Mouse (Mus musculus): Measurements from ENCODE around the gene Neurl3. TPM values are rescaled to one million over a fixed set of nuclear protein-coding genes. Genes with fewer than 3 reads are reported as not detected.

Gene Neurl3
- polyA plus RNA-seq, 1 experiment from 2014 or later, result 2.4 TPM

DNA sequence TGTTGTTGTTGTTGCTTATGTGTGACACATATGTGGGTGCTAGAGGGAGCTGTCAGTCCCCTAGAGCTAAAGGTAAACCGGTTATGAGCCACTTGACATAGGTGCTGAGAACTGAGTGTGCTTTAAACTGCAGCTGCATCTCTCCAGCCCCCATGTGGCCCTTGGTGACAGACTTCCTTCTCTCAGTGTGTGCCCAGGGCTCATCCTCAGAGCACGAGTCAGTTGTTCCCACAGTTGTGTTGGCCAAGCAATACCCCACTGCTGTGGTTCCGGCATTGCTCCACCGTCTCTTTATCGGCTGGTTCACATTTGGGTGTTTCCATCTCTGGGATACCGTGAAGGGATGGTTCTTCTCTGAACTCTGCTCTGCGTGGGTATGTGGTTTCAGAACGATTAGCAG lies 17.2 kb downstream of the Neurl3 start:
- Histone ChIP-seq H3K27ac (replicated peaks) (no peak overlapping the region), H3K9me3 (replicated peaks) (no peaks in the 10 kb centered on the region), H3K9ac (no peak overlapping the region), H3K4me1 (replicated peaks) (peaks cover 10% of the 10 kb centered on the region; the same call in 1 of the 2 replicates), H3K27me3 (peaks cover 24% of the 10 kb centered on the region), H3K36me3 (replicated peaks) (no peaks in the 10 kb centered on the region), H3K4me2 (no peak overlapping the region), H3K4me3 (replicated peaks) (no peak overlapping the region)
- WGBS (ENCODE audit: insufficient replicate concordance), result 50% methylated on average over 8 of the region's 8 CpGs
- no peak for ATAC-seq (ENCODE audit: insufficient read depth)

DNA sequence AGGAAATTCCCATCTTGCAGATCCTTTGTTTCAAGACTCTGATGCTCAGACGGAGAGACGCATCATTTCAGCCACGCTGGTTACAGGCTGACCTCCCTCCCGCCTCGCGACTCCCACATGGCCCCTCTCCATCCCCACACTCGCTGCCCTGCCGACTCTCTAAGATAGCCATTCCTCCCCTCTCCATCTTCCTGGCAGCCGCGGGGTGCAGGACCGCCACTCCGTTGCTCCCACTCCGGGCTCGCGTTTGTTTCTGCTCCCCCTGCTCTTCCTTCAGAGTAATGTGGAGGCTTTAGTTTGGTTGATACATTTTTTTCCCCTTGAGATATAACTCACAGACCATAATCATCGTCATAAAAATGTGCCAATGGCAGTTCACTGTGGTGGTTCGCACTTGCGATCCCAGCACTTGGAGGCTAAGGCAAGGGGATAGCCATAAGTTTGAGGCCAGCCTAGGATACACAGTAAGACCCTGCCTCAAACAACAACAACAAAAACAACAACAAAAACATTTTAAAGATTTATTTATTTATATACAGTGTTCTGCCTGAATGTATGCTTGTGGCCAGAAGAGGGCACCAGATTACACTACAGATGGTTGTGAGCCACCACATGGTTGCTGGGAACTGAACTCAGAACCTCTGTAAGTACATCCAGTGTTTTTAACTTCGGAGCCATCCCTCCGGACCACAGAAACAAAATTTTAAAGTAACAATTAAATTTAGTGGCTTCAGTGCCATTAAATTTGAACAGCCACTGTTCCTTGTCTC lies 18.4 kb downstream of the Neurl3 start:
- Histone ChIP-seq H3K9ac (no peak overlapping the region), H3K4me3 (replicated peaks) (no peak overlapping the region), H3K4me2 (no peak overlapping the region), H3K4me1 (replicated peaks) (peaks cover 10% of the 10 kb centered on the region; the same call in 1 of the 2 replicates), H3K27ac (replicated peaks) (no peak overlapping the region), H3K36me3 (replicated peaks) (no peaks in the 10 kb centered on the region), H3K9me3 (replicated peaks) (no peaks in the 10 kb centered on the region), H3K27me3 (peaks cover 24% of the 10 kb centered on the region)
- WGBS (ENCODE audit: insufficient replicate concordance), result 51% methylated on average over 20 of the region's 20 CpGs
- no peak for ATAC-seq (ENCODE audit: insufficient read depth)

GRCm38 (mm10) chr1:36254635-36255360 lies 19.7 kb downstream of the Neurl3 start:
- H3K36me3 ChIP-seq (replicated peaks), result no peaks in the 10 kb centered on the region
- WGBS (ENCODE audit: insufficient replicate concordance), result 28% methylated on average over 25 of the region's 25 CpGs
- no peak overlapping the region for H3K9ac ChIP-seq
- no peaks in the 10 kb centered on the region for H3K9me3 ChIP-seq (replicated peaks)
- H3K27ac ChIP-seq (replicated peaks), result no peak overlapping the region
- peaks cover 10% of the 10 kb centered on the region; the same call in 1 of the 2 replicates for H3K4me1 ChIP-seq (replicated peaks)
- ATAC-seq (ENCODE audit: insufficient read depth), result no peak
- peaks cover 24% of the 10 kb centered on the region for H3K27me3 ChIP-seq
- H3K4me3 ChIP-seq (replicated peaks), result no peak overlapping the region
- H3K4me2 ChIP-seq, result no peak overlapping the region

DNA sequence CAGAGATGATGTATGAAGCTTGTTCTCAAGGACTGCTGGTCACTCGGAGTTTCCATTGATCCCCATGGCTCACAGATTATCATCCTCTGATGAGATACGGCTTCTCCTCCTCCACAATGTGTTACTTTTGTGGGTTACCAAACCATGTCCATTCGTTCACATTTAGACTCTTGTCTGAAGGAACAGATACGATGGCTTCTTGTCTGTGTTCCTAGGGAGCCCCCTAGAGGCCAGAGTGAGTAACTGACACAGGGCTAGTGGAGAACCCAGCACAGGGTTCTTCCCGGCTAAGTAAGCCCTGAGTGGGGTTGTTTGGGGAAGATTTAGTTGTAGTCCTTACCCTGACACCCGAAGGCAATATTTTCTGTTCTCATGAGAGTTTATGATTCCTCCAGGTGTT lies 21.7 kb downstream of the Neurl3 start:
- peaks cover 24% of the 10 kb centered on the region for H3K27me3 ChIP-seq
- H3K4me3 ChIP-seq (replicated peaks), result no peak overlapping the region
- no peaks in the 10 kb centered on the region for H3K36me3 ChIP-seq (replicated peaks)
- H3K27ac ChIP-seq (replicated peaks), result no peak overlapping the region
- 2% methylated on average over 6 of the region's 6 CpGs for WGBS (ENCODE audit: insufficient replicate concordance)
- ATAC-seq (ENCODE audit: insufficient read depth), result no peak; the same call in 1 of the 2 replicates
- H3K9ac ChIP-seq, result no peak overlapping the region
- peaks cover 10% of the 10 kb centered on the region; the same call in 1 of the 2 replicates for H3K4me1 ChIP-seq (replicated peaks)
- H3K9me3 ChIP-seq (replicated peaks), result no peaks in the 10 kb centered on the region
- no peak overlapping the region for H3K4me2 ChIP-seq

GRCm38 (mm10) chr1:36251426-36251825 lies 23.1 kb downstream of the Neurl3 start:
- H3K27ac ChIP-seq (replicated peaks), result no peak overlapping the region

GRCm38 (mm10) chr1:36246688-36247087 lies 27.8 kb downstream of the Neurl3 start:
- WGBS (ENCODE audit: insufficient replicate concordance), result 57% methylated on average over 6 of the region's 6 CpGs
- Histone ChIP-seq H3K27ac (replicated peaks) (no peak overlapping the region), H3K4me2 (no peak overlapping the region), H3K4me1 (replicated peaks) (peaks cover 25% of the 10 kb centered on the region), H3K9ac (no peak overlapping the region), H3K36me3 (replicated peaks) (no peaks in the 10 kb centered on the region), H3K4me3 (replicated peaks) (no peak overlapping the region), H3K9me3 (replicated peaks) (no peaks in the 10 kb centered on the region), H3K27me3 (no peaks in the 10 kb centered on the region)
- no peak for ATAC-seq (ENCODE audit: insufficient read depth)

More at GRCm38 (mm10) chr1:36251426-36251825, 23.1 kb downstream of the Neurl3 start:
- Histone ChIP-seq H3K9ac (no peak overlapping the region), H3K27me3 (peaks cover 24% of the 10 kb centered on the region), H3K9me3 (replicated peaks) (no peaks in the 10 kb centered on the region), H3K4me3 (replicated peaks) (no peak overlapping the region), H3K36me3 (replicated peaks) (no peaks in the 10 kb centered on the region), H3K4me2 (no peak overlapping the region), H3K4me1 (replicated peaks) (peaks cover 10% of the 10 kb centered on the region; the same call in 1 of the 2 replicates)
- no peak for ATAC-seq (ENCODE audit: insufficient read depth)
- 38% methylated on average over 9 of the region's 9 CpGs for WGBS (ENCODE audit: insufficient replicate concordance)

GRCm38 (mm10) chr1:36244828-36245215 lies 29.7 kb downstream of the Neurl3 start:
- ATAC-seq (ENCODE audit: insufficient read depth), result no peak

GRCm38 (mm10) chr1:36244058-36244827 lies 30.2 kb downstream of the Neurl3 start, which contains the start of gene Uggt1:
Gene Uggt1, minus strand, starts transcription at chr1:36244720.
- peak within 1 kb of the TSS; percentile 81 for H3K27ac ChIP-seq (replicated peaks)
- no peaks in the 10 kb centered on the region for H3K9me3 ChIP-seq (replicated peaks)
- under 1% methylated on average over 49 of the region's 49 CpGs for WGBS (ENCODE audit: insufficient replicate concordance)
- peak within 1 kb of the TSS; percentile 70 for H3K9ac ChIP-seq
- ATAC-seq (ENCODE audit: insufficient read depth), result peak; percentile 94
- peak within 1 kb of the TSS; percentile 83 for H3K4me3 ChIP-seq (replicated peaks)
- peaks cover 35% of the 10 kb centered on the region for H3K4me1 ChIP-seq (replicated peaks)
- H3K36me3 ChIP-seq (replicated peaks), result no peaks in the 10 kb centered on the region
- H3K27me3 ChIP-seq, result no peaks in the 10 kb centered on the region
- peak within 1 kb of the TSS; percentile 80 for H3K4me2 ChIP-seq

More at GRCm38 (mm10) chr1:36244828-36245215, 29.7 kb downstream of the Neurl3 start:
- Histone ChIP-seq H3K36me3 (replicated peaks) (no peaks in the 10 kb centered on the region), H3K4me2 (peak overlapping the region; percentile 80), H3K4me1 (replicated peaks) (peaks cover 35% of the 10 kb centered on the region), H3K4me3 (replicated peaks) (peak overlapping the region; percentile 83; the same call in 1 of the 2 replicates), H3K9ac (no peak overlapping the region), H3K9me3 (replicated peaks) (no peaks in the 10 kb centered on the region), H3K27me3 (no peaks in the 10 kb centered on the region), H3K27ac (replicated peaks) (no peak overlapping the region)
- 81% methylated on average over 4 of the region's 4 CpGs for WGBS (ENCODE audit: insufficient replicate concordance)

DNA sequence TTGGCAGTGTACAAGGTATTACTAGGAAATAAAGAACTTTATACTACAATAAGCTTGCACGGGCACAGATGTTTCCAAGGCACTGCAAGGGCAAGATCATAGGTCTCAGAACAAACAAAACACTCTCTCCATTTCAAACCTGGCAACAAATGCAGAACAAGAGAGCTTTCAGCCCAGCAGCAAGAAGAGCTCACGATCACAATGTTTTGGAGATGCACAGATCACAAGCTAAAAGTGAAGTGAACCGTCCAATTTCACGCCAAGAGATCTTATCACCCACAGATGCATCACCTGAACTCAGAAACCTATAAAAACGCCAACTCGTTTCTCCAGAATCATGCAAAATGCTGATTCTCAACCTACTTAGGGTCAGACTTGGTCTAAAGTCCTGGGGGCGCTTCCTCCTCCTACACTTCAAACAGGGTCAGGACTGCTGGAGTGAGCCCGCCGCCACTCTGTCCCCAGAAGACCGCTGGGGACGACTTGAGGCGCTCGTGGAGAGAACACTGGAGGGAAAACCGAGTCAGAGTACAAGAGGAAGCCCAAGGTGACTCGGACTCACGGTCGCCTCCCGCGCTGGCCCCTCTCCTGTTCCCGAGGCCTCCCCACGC lies 30.9 kb downstream of the Neurl3 start:
- Histone ChIP-seq H3K4me3 (replicated peaks) (peak overlapping the region; percentile 83), H3K27me3 (no peaks in the 10 kb centered on the region), H3K9ac (peak overlapping the region; percentile 70), H3K36me3 (replicated peaks) (no peaks in the 10 kb centered on the region; the same call in 1 of the 2 replicates), H3K9me3 (replicated peaks) (no peaks in the 10 kb centered on the region), H3K4me2 (peak overlapping the region; percentile 80), H3K27ac (replicated peaks) (peak overlapping the region; percentile 81), H3K4me1 (replicated peaks) (peaks cover 35% of the 10 kb centered on the region)
- peak; percentile 38 for ATAC-seq (ENCODE audit: insufficient read depth)
- 2% methylated on average over 21 of the region's 21 CpGs for WGBS (ENCODE audit: insufficient replicate concordance)

DNA sequence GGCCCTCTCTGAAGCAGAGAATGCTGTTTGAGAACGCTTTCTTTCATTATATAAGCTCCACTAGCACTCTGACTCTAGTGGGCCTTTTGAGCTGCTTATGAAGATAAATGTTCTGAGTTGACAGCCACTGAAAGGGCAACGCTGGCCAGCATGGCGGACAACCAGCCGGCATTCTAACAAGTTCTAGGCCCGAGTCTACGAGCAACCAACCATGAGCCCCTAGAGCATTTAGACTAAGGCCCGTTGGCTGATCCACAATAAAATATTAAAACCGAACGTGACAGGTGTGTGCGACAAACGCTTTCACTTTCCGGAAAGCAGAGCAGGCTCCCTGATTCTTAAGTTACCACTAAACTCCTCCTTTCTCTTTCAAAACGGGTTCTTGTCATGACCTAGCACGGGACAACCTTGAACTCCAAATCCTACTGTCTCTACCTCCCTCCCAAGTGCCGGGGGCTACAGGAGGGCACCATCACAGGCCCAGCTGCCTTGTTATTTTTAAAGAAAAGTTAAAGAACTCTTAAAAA lies 32.5 kb downstream of the Neurl3 start:
- ATAC-seq (ENCODE audit: insufficient read depth), result no peak

More for the DNA sequence above, 32.5 kb downstream of the Neurl3 start:
- H3K27me3 ChIP-seq, result no peaks in the 10 kb centered on the region
- H3K27ac ChIP-seq (replicated peaks), result no peak overlapping the region
- H3K9me3 ChIP-seq (replicated peaks), result no peaks in the 10 kb centered on the region
- peaks cover 35% of the 10 kb centered on the region for H3K4me1 ChIP-seq (replicated peaks)
- H3K4me3 ChIP-seq (replicated peaks), result no peak overlapping the region
- H3K36me3 ChIP-seq (replicated peaks), result no peaks in the 10 kb centered on the region; the same call in 1 of the 2 replicates
- H3K9ac ChIP-seq, result no peak overlapping the region
- WGBS (ENCODE audit: insufficient replicate concordance), result 85% methylated on average over 15 of the region's 15 CpGs
- no peak overlapping the region for H3K4me2 ChIP-seq

All from liver, embryonic 15.5 days (tissue).